Mouse (Mus musculus) liver, embryonic 14.5 days (tissue): ENCODE results near the gene Gid4.

Experiments used
- CTCF ChIP-seq: IDR thresholded peaks from 2 replicates; pipeline ENCODE4 v1.5.1; 2016; ENCODE audit warnings: antibody characterized with exemption, low read depth, control low read depth
- EP300 ChIP-seq: IDR thresholded peaks from 2 replicates; pipeline ENCODE4 v1.6.1; 2016; ENCODE audit warnings: antibody characterized with exemption, low read depth

- TF ChIP-seq CTCF (no peak), EP300 (no peak)
These were observed 31.0 kb upstream of the Gid4 start for GRCm38 (mm10) chr11:60385946-60386345.
